Mouse (Mus musculus) heart, embryonic 16.5 days (tissue): Measurements from ENCODE around the gene Serpinb1a. TPM values are rescaled to one million over a fixed set of nuclear protein-coding genes. Genes with fewer than 3 reads are reported as not detected.

Source experiments
- ATAC-seq: fragments of 200-750 bp; cut with Nextera tagmentation; replicated peaks from 2 replicates; pipeline ENCODE4 v1.8.0; 2017; ENCODE audit warnings: moderate number of reproducible peaks; ENCODE audit not compliant: insufficient read depth, low FRiP score; ENCODE audit errors: extremely low read depth
- H3K27ac ChIP-seq: fragments of 300-500 bp; sonication (generic); 2 replicates; pipeline ENCODE4 v1.5.1; 2014; ENCODE audit warnings: mild to moderate bottlenecking, low read length, control low read depth, moderate library complexity
- H3K27me3 ChIP-seq: fragments of 300-500 bp; sonication (generic); 2 replicates; pipeline ENCODE4 v1.6.1; 2014; ENCODE audit warnings: low read length, mixed read lengths; ENCODE audit not compliant: control insufficient read depth, insufficient read depth
- H3K36me3 ChIP-seq: fragments of 300-500 bp; sonication (generic); 2 replicates; pipeline ENCODE4 v1.6.1; 2014; ENCODE audit not compliant: control insufficient read depth, insufficient read depth
- H3K4me1 ChIP-seq: fragments of 300-500 bp; sonication (generic); 2 replicates; pipeline ENCODE4 v1.6.1; 2014; ENCODE audit warnings: low read length, mixed read lengths; ENCODE audit not compliant: control insufficient read depth, insufficient read depth
- H3K4me2 ChIP-seq: fragments of 300-500 bp; sonication (generic); 2 replicates; pipeline ENCODE4 v1.6.1; 2014; ENCODE audit warnings: low read depth, mild to moderate bottlenecking, control low read depth, low read length
- H3K4me3 ChIP-seq: fragments of 300-500 bp; sonication (generic); 2 replicates; pipeline ENCODE4 v1.5.1; 2014; ENCODE audit warnings: mild to moderate bottlenecking, control low read depth, low read length
- H3K9ac ChIP-seq: fragments of 300-500 bp; sonication (generic); 2 replicates; pipeline ENCODE4 v1.6.1; 2014; ENCODE audit warnings: low read length, control low read depth
- H3K9me3 ChIP-seq: fragments of 300-500 bp; sonication (generic); replicated peaks from 2 replicates; pipeline ENCODE4 v1.6.1; 2016; ENCODE audit warnings: low read length; ENCODE audit not compliant: control insufficient read depth
- WGBS: fragments of 180-500 bp; shearing (Covaris S2); extraction: QIAGEN DNeasy Blood & Tissue Kit; methylation state at CpG from one replicate; pipeline ENCODE4 v1.1.7; 2014; 5-methylcytosine and 5-hydroxymethylcytosine counted together
- polyA plus RNA-seq: library from polyadenylated mRNA; unstranded; fragments of >200 nt; fragmentation: Nextera tagmentation; extraction: Ambion mirVana; gene quantifications from 2 replicates; pipeline ENCODE4 v1.2.1, GENCODE M21; 2015

The Serpinb1a gene
- polyA plus RNA-seq, 1 experiment from 2014 or later = 14.7 TPM

- no peak overlapping the region for H3K27ac ChIP-seq
- 88% methylated on average over 3 of the region's 3 CpGs for whole genome bisulfite sequencing
These were observed 43.4 kb downstream of the Serpinb1a start for GRCm38 (mm10) chr13:32807624-32808023.

GRCm38 (mm10) chr13:32806820-32807219 lies 44.2 kb downstream of the Serpinb1a start:
- H3K4me1 ChIP-seq = peaks cover 25% of the 10 kb centered on the region
- no peak for ATAC-seq
- H3K27ac ChIP-seq = no peak overlapping the region
- no peaks in the 10 kb centered on the region for H3K27me3 ChIP-seq
- H3K4me2 ChIP-seq = no peak overlapping the region
- H3K9me3 ChIP-seq = no peaks in the 10 kb centered on the region
- WGBS = 64% methylated on average over 7 of the region's 7 CpGs
- peaks cover 18% of the 10 kb centered on the region for H3K36me3 ChIP-seq
- H3K4me3 ChIP-seq = no peak overlapping the region
- no peak overlapping the region for H3K9ac ChIP-seq

More at GRCm38 (mm10) chr13:32807624-32808023, 43.4 kb downstream of the Serpinb1a start:
- peaks cover 26% of the 10 kb centered on the region for H3K4me1 ChIP-seq
- H3K4me3 ChIP-seq = no peak overlapping the region
- no peak overlapping the region for H3K9ac ChIP-seq
- H3K4me2 ChIP-seq = no peak overlapping the region
- ATAC-seq = no peak
- peaks cover 18% of the 10 kb centered on the region for H3K36me3 ChIP-seq
- H3K9me3 ChIP-seq = no peaks in the 10 kb centered on the region
- no peaks in the 10 kb centered on the region for H3K27me3 ChIP-seq

GRCm38 (mm10) chr13:32803701-32804345 lies 47.2 kb downstream of the Serpinb1a start:
- Histone ChIP-seq H3K27ac (peak overlapping the region; percentile 44), H3K9ac (peak overlapping the region; percentile 93; the same call in 1 of the 2 replicates), H3K4me1 (peaks cover 30% of the 10 kb centered on the region), H3K4me2 (peak overlapping the region; percentile 79), H3K36me3 (peaks cover 14% of the 10 kb centered on the region), H3K9me3 (no peaks in the 10 kb centered on the region), H3K4me3 (peak overlapping the region; percentile 94), H3K27me3 (no peaks in the 10 kb centered on the region)
- 61% methylated on average over 4 of the region's 4 CpGs for WGBS
- ATAC-seq = no peak

- H3K36me3 ChIP-seq = peaks cover 10% of the 10 kb centered on the region
- H3K4me2 ChIP-seq = peak within 1 kb of the TSS; percentile 79
- no peaks in the 10 kb centered on the region for H3K9me3 ChIP-seq
- WGBS = under 1% methylated on average over 92 of the region's 95 CpGs
- peak within 1 kb of the TSS; percentile 94 for H3K4me3 ChIP-seq
- H3K4me1 ChIP-seq = peaks cover 30% of the 10 kb centered on the region
- no peaks in the 10 kb centered on the region for H3K27me3 ChIP-seq
- peak within 1 kb of the TSS; percentile 81 for H3K27ac ChIP-seq
- peak; percentile 33 for ATAC-seq
- peak within 1 kb of the TSS; percentile 93 for H3K9ac ChIP-seq
These were observed 48.5 kb downstream of the Serpinb1a start, which contains the start of gene D930007J09Rik for GRCm38 (mm10) chr13:32802259-32803081. D930007J09Rik (minus strand) TSS chr13:32802849.

GRCm38 (mm10) chr13:32801693-32802221 lies 49.2 kb downstream of the Serpinb1a start, which contains the start of gene Wrnip1:
Wrnip1 (plus strand) TSS chr13:32802038.
- H3K27ac ChIP-seq = peak within 1 kb of the TSS; percentile 81
- WGBS = under 1% methylated on average over 50 of the region's 51 CpGs
- H3K9ac ChIP-seq = peak within 1 kb of the TSS; percentile 93
- peak; percentile 93 for ATAC-seq
- no peaks in the 10 kb centered on the region for H3K27me3 ChIP-seq
- peaks cover 7% of the 10 kb centered on the region for H3K36me3 ChIP-seq
- H3K4me3 ChIP-seq = peak within 1 kb of the TSS; percentile 94
- peaks cover 26% of the 10 kb centered on the region for H3K4me1 ChIP-seq
- H3K9me3 ChIP-seq = no peaks in the 10 kb centered on the region
- H3K4me2 ChIP-seq = peak within 1 kb of the TSS; percentile 79

- no peaks in the 10 kb centered on the region for H3K9me3 ChIP-seq
- no peaks in the 10 kb centered on the region for H3K36me3 ChIP-seq
- no peak overlapping the region; the same call in 1 of the 2 replicates for H3K4me3 ChIP-seq
- no peak for ATAC-seq
- H3K4me1 ChIP-seq = peaks cover 23% of the 10 kb centered on the region
- no peaks in the 10 kb centered on the region for H3K27me3 ChIP-seq
- peak overlapping the region; percentile 68 for H3K9ac ChIP-seq
- no peak overlapping the region; the same call in 1 of the 2 replicates for H3K27ac ChIP-seq
- H3K4me2 ChIP-seq = peak overlapping the region; percentile 79
These were observed 50.1 kb downstream of the Serpinb1a start for GRCm38 (mm10) chr13:32800859-32801258.

GRCm38 (mm10) chr13:32799131-32799530 lies 51.9 kb downstream of the Serpinb1a start:
- no peak overlapping the region for H3K4me2 ChIP-seq
- 44% methylated on average over 2 of the region's 2 CpGs for WGBS
- peaks cover 13% of the 10 kb centered on the region for H3K4me1 ChIP-seq
- no peak overlapping the region for H3K4me3 ChIP-seq
- no peaks in the 10 kb centered on the region for H3K9me3 ChIP-seq
- no peak overlapping the region for H3K9ac ChIP-seq
- no peak for ATAC-seq
- no peak overlapping the region for H3K27ac ChIP-seq
- no peaks in the 10 kb centered on the region for H3K27me3 ChIP-seq
- H3K36me3 ChIP-seq = no peaks in the 10 kb centered on the region

- Histone ChIP-seq H3K36me3 (no peaks in the 10 kb centered on the region), H3K9me3 (no peaks in the 10 kb centered on the region), H3K27me3 (no peaks in the 10 kb centered on the region), H3K4me3 (no peak overlapping the region), H3K9ac (no peak overlapping the region), H3K4me1 (peaks cover 5% of the 10 kb centered on the region), H3K27ac (no peak overlapping the region), H3K4me2 (no peak overlapping the region)
- 82% methylated on average over 1 of the region's 1 CpGs for WGBS
- ATAC-seq = no peak
These were observed 53.9 kb downstream of the Serpinb1a start for GRCm38 (mm10) chr13:32797085-32797484.

GRCm38 (mm10) chr13:32795166-32795565 lies 55.8 kb downstream of the Serpinb1a start:
- 83% methylated on average over 5 of the region's 5 CpGs for WGBS
- no peak for ATAC-seq
- Histone ChIP-seq H3K9ac (no peak overlapping the region), H3K27me3 (no peaks in the 10 kb centered on the region), H3K4me2 (no peak overlapping the region), H3K4me3 (no peak overlapping the region), H3K36me3 (no peaks in the 10 kb centered on the region), H3K27ac (no peak overlapping the region), H3K4me1 (no peaks in the 10 kb centered on the region), H3K9me3 (no peaks in the 10 kb centered on the region)
